Mouse (Mus musculus): ENCODE measurements around the gene Slc16a7. TPM values are rescaled to one million over a fixed set of nuclear protein-coding genes. Genes with fewer than 3 reads are reported as not detected.

The Slc16a7 gene
- total RNA-seq, 1 experiment, result 0.58 TPM

DNA sequence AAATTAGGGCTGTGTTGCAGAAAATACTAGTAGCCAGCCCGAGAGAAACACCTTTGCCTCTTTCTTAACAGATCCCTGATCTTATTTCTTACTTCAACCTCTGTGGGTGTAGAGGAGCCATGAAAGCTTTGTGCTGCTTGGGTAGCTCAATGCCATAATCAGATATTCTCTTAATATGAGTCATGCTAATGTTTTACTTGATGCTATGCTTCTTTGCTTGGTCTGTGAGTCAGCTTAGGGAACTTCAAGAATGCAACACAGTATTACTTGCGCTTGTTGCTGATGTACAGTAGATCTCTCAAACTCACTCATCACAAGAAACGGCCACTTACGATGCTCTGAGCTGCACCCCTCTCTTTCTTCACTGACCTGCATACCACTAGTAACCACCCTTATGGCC, 133.4 kb downstream of the Slc16a7 start:
- TF ChIP-seq ZC3H11A (IDR thresholded peaks at IDR 0.05; ENCODE audit: borderline replicate concordance, low read depth, low read length) (no peak), CHD2 (IDR thresholded peaks at IDR 0.05; ENCODE audit: low read depth, low read length) (no peak), ZNF384 (IDR thresholded peaks at IDR 0.05; ENCODE audit: low read depth, low read length) (no peak), HCFC1 (IDR thresholded peaks at IDR 0.05; ENCODE audit: borderline replicate concordance, insufficient read depth, low read length) (no peak), MAFK (IDR thresholded peaks at IDR 0.05; ENCODE audit: insufficient read depth, low read depth, low read length) (no peak)
- in situ Hi-C loops (cut with MboI; ENCODE audit: low sequenced_read_pairs in 2 of 2, unreplicated experiment in 2 of 2), result no loop called here
- H3K36me3 ChIP-seq (ENCODE audit: control insufficient read depth, insufficient read depth, low read length, poor library complexity, severe bottlenecking), result no peaks in the 10 kb centered on the region
- no peak overlapping the region for H3K4me3 ChIP-seq (ENCODE audit: insufficient read depth in 1 of 2, low read depth in 1 of 2, low read length in 2 of 2, poor library complexity in 1 of 2, severe bottlenecking in 1 of 2)
- H3K9ac ChIP-seq (ENCODE audit: insufficient read depth, low read depth, low read length, poor library complexity, severe bottlenecking), result no peak overlapping the region
- no peaks in the 10 kb centered on the region for H3K9me3 ChIP-seq (ENCODE audit: control insufficient read depth, insufficient read depth, low read depth, low read length)
- no peak overlapping the region for H3K27ac ChIP-seq (ENCODE audit: insufficient read depth, low read depth, low read length, poor library complexity, severe bottlenecking)
- DNase-seq (ENCODE audit: low read depth, low spot score), result no peak
- H3K4me1 ChIP-seq (ENCODE audit: control insufficient read depth in 2 of 2, insufficient read depth in 2 of 2, low read length in 2 of 2, poor library complexity in 1 of 2), result no peaks in the 10 kb centered on the region

DNA sequence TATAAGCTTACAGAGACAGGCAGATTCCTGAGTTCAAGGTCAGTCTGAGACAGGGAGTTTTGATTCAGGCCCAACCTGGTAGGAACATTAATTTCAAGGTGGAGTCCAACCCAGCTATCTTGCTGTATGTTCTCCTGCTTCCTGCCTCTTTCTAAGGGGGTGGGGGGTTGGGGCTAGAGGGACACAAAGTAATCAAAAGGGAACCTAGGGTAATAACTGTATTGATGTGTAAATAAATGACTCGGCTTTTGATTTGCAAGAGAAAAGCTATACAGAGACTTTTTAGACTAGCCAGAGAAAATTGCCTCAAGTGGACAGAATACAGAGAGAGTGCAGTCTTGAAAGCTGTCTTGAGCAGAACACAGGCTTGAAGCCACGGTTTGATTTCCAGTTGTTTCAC, 174.7 kb downstream of the Slc16a7 start:
- DNase-seq (ENCODE audit: low read depth, low spot score), result peak; percentile 28
- H3K36me3 ChIP-seq (ENCODE audit: control insufficient read depth, insufficient read depth, low read length, poor library complexity, severe bottlenecking), result no peaks in the 10 kb centered on the region
- in situ Hi-C loops (cut with MboI; ENCODE audit: low sequenced_read_pairs in 2 of 2, unreplicated experiment in 2 of 2), result no loop called here

DNA sequence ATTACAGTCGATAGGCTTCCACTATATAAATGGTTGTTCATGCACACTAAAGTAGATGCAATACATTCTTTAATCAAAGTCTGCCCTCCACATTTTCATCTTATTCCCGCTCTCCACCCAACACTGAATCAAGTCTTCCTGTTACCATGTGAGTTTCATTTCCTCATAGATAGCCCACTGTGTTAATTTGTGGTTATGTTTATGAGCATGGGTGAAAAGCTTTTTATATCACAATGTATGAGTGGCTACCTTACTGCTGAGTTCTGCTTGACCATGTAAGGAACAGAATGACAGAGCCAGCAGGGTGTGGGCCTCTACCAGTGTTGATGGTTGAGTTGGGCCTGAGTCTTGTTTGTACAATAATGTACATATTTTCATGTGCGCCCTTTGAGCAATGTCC, 175.5 kb downstream of the Slc16a7 start:
- no peaks in the 10 kb centered on the region for H3K9me3 ChIP-seq (ENCODE audit: control insufficient read depth, insufficient read depth, low read depth, low read length)
- H3K36me3 ChIP-seq (ENCODE audit: control insufficient read depth, insufficient read depth, low read length, poor library complexity, severe bottlenecking), result no peaks in the 10 kb centered on the region
- no peak overlapping the region for H3K4me3 ChIP-seq (ENCODE audit: insufficient read depth in 1 of 2, low read depth in 1 of 2, low read length in 2 of 2, poor library complexity in 1 of 2, severe bottlenecking in 1 of 2)
- DNase-seq (ENCODE audit: low read depth, low spot score), result no peak
- peaks cover 0 to 8% of the 10 kb centered on the region in 2 experiments; a peak in 3 of 4 replicates for H3K4me1 ChIP-seq (ENCODE audit: control insufficient read depth in 2 of 2, insufficient read depth in 2 of 2, low read length in 2 of 2, poor library complexity in 1 of 2)
- peak overlapping the region; percentile 6; the same call in 1 of the 2 replicates for H3K27ac ChIP-seq (ENCODE audit: insufficient read depth, low read depth, low read length, poor library complexity, severe bottlenecking)
- no peak overlapping the region for H3K9ac ChIP-seq (ENCODE audit: insufficient read depth, low read depth, low read length, poor library complexity, severe bottlenecking)
- in situ Hi-C loops (cut with MboI; ENCODE audit: low sequenced_read_pairs in 2 of 2, unreplicated experiment in 2 of 2), result no loop called here
- TF ChIP-seq CHD2 (IDR thresholded peaks at IDR 0.05; ENCODE audit: low read depth, low read length) (no peak), HCFC1 (IDR thresholded peaks at IDR 0.05; ENCODE audit: borderline replicate concordance, insufficient read depth, low read length) (no peak), ZNF384 (IDR thresholded peaks at IDR 0.05; ENCODE audit: low read depth, low read length) (no peak), ZC3H11A (IDR thresholded peaks at IDR 0.05; ENCODE audit: borderline replicate concordance, low read depth, low read length) (no peak), MAFK (IDR thresholded peaks at IDR 0.05; ENCODE audit: insufficient read depth, low read depth, low read length) (no peak)

More for the DNA sequence above, 174.7 kb downstream of the Slc16a7 start:
- Histone ChIP-seq H3K9ac (ENCODE audit: insufficient read depth, low read depth, low read length, poor library complexity, severe bottlenecking) (no peak overlapping the region), H3K27ac (ENCODE audit: insufficient read depth, low read depth, low read length, poor library complexity, severe bottlenecking) (peak overlapping the region; percentile 53; the same call in 1 of the 2 replicates), H3K4me1 (ENCODE audit: control insufficient read depth in 2 of 2, insufficient read depth in 2 of 2, low read length in 2 of 2, poor library complexity in 1 of 2) (peaks cover 0 to 8% of the 10 kb centered on the region in 2 experiments; a peak in 3 of 4 replicates), H3K4me3 (ENCODE audit: insufficient read depth in 1 of 2, low read depth in 1 of 2, low read length in 2 of 2, poor library complexity in 1 of 2, severe bottlenecking in 1 of 2) (no peak overlapping the region), H3K9me3 (ENCODE audit: control insufficient read depth, insufficient read depth, low read depth, low read length) (no peaks in the 10 kb centered on the region)
- TF ChIP-seq CHD2 (IDR thresholded peaks at IDR 0.05; ENCODE audit: low read depth, low read length), result no peak
- TF ChIP-seq ZC3H11A (IDR thresholded peaks at IDR 0.05; ENCODE audit: borderline replicate concordance, low read depth, low read length), result no peak
- no peak for TF ChIP-seq MAFK (IDR thresholded peaks at IDR 0.05; ENCODE audit: insufficient read depth, low read depth, low read length)
- TF ChIP-seq ZNF384 (IDR thresholded peaks at IDR 0.05; ENCODE audit: low read depth, low read length), result no peak
- no peak for TF ChIP-seq HCFC1 (IDR thresholded peaks at IDR 0.05; ENCODE audit: borderline replicate concordance, insufficient read depth, low read length)

DNA sequence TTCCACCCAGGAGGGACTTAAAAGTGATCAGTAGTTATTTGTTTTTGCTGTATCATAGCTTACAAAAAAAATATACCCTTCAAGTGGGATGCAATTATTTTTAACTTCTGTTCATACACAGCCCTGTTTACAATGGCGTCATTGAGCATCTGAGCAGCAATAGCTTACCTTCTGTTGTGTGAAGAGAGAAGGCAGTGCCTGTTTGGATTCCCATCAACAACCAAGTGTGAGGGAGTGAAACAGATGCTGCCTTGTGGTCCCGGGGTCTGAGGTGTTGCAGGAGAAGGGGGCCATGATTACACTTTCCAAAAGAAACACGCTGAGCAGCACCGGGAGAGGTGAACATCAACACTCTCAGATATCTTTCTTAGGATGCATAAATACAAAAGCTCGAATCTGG, 201.7 kb downstream of the Slc16a7 start:
- peaks cover 4 to 6% of the 10 kb centered on the region in 2 experiments; a peak in 3 of 4 replicates for H3K4me1 ChIP-seq (ENCODE audit: control insufficient read depth in 2 of 2, insufficient read depth in 2 of 2, low read length in 2 of 2, poor library complexity in 1 of 2)
- no peak for DNase-seq (ENCODE audit: low read depth, low spot score)
- H3K9me3 ChIP-seq (ENCODE audit: control insufficient read depth, insufficient read depth, low read depth, low read length), result no peaks in the 10 kb centered on the region
- H3K27ac ChIP-seq (ENCODE audit: insufficient read depth, low read depth, low read length, poor library complexity, severe bottlenecking), result no peak overlapping the region
- in situ Hi-C loops (cut with MboI; ENCODE audit: low sequenced_read_pairs in 2 of 2, unreplicated experiment in 2 of 2), result no loop called here
- H3K4me3 ChIP-seq (ENCODE audit: insufficient read depth in 1 of 2, low read depth in 1 of 2, low read length in 2 of 2, poor library complexity in 1 of 2, severe bottlenecking in 1 of 2), result no peak overlapping the region
- H3K36me3 ChIP-seq (ENCODE audit: control insufficient read depth, insufficient read depth, low read length, poor library complexity, severe bottlenecking), result no peaks in the 10 kb centered on the region
- TF ChIP-seq ZNF384 (IDR thresholded peaks at IDR 0.05; ENCODE audit: low read depth, low read length), result no peak
- TF ChIP-seq ZC3H11A (IDR thresholded peaks at IDR 0.05; ENCODE audit: borderline replicate concordance, low read depth, low read length), result no peak
- TF ChIP-seq HCFC1 (IDR thresholded peaks at IDR 0.05; ENCODE audit: borderline replicate concordance, insufficient read depth, low read length), result no peak
- no peak for TF ChIP-seq MAFK (IDR thresholded peaks at IDR 0.05; ENCODE audit: insufficient read depth, low read depth, low read length)
- no peak for TF ChIP-seq CHD2 (IDR thresholded peaks at IDR 0.05; ENCODE audit: low read depth, low read length)
- H3K9ac ChIP-seq (ENCODE audit: insufficient read depth, low read depth, low read length, poor library complexity, severe bottlenecking), result no peak overlapping the region

Data from ES-E14 (cell line).